Mouse (Mus musculus) cerebellum, postnatal 10 days (tissue): ENCODE measurements around the gene Tiam2.
"Not testable (repeated sequence)": the region's sequence is repeated elsewhere in the genome, so short reads cannot be mapped to it uniquely, and the experiment has no call there.

Experiments used
- DNase-seq, 2 experiments: peaks; one replicate each; pipeline ENCODE4 v3.0.0; 2021; ENCODE audit warnings: mixed read lengths in 2 of 2

Gene Tiam2

DNA sequence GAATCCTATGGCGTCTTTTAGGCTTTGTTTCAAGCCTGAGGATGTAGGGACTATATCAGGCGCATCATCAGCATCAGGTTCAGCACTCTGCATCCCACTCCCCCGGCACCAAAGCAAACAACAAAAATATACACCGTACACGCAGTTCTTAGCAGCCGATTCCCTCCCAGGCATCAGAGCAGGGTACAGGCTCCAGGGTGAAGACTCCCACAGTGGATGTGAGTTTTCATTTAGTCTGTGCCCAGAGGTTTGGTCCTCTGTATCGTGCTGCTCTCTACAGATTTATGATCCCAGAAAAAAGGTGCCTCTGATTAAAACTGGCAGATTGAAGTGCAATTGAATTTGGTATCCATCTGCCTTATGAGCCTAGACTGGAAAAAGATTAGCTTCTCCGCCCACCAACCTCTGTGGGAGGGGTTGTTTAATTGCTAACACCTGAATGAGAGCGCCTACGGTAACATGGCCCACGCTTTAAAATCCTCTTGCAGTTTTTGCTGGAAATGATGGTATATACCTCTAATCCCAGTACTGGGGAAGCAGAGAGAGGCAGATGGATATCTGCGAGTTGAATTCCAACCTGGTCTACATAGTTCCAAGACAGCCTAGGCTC, 19.0 kb downstream of the Tiam2 start:
- no peak for DNase-seq

DNA sequence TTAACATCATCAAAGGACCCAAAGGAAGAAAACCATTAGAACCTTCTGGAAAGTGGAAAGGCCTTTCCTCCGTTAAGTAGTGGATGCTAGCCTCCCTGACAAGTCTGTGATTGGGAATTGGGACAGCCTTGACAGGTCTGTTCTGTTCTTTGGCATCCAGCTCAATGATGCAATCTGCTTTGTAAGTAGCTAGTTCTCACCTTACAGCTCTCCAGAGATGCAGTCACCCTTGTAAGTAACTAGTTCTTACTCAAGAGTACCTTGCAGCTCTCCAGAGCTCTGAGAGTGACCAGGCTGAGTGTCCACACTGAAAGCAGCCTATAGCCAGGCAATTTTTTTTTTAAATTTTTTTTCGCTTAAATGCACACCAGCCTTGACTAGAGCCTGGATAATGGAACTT, 21.4 kb downstream of the Tiam2 start:
- DNase-seq, result no peak

DNA sequence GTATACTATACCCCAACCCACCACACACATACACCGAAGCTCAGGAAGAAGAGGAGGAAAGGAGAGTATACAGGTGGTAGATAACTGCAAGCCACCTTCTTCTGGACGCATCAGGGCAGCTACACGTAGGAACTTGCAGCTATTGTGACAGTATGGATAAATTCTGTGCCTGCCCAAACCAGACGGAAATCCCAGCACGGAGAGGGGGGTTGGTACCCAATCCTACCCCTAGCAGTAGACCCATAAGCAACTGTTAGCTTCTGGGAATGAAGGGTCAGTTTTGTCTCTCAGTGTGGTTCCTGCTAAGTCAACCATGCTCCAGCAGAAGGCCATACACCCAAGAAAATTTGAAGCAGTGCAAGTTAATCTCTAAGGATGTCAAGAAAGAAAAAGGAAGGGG, 23.0 kb downstream of the Tiam2 start:
- DNase-seq, result no peak

DNA sequence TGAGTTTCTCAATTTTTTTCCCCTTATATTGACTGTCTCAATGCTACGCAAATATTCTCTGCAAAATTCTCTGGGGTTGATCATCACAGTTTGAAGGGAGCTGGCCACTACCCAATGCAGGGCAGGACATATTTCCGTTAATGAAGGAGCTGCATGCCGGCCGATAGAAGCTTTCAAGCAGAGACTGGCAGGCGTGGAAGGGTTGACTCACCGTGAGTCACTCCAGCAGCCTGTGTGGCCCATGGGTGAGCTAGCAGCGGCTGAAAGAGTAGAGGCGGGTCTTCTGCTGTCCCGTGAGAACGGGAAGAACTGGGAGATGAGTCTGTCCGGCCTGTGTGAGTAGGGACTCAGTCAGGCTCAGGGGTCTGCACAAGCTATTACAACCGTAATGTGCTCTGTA, 23.6 kb downstream of the Tiam2 start:
- DNase-seq, result no peak

DNA sequence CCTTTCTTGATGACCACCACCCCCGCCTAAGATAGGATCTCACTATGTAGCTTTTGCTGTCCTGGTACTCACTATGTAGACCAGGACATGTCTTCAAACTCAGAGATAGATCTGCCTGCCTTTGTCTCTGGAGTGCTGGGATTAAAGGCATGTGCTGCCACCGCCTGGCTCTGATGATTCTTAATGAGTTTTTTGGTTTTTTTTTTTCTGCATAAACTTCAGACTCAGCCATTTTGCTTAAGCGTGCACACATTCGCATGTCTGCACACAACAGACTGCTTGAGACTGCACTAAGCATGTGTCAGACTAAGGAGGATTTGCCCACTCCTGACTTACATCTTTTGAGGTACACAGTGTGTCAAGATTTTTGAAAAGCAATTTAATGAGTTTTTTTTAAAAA, 24.0 kb downstream of the Tiam2 start:
- DNase-seq, result no peak

DNA sequence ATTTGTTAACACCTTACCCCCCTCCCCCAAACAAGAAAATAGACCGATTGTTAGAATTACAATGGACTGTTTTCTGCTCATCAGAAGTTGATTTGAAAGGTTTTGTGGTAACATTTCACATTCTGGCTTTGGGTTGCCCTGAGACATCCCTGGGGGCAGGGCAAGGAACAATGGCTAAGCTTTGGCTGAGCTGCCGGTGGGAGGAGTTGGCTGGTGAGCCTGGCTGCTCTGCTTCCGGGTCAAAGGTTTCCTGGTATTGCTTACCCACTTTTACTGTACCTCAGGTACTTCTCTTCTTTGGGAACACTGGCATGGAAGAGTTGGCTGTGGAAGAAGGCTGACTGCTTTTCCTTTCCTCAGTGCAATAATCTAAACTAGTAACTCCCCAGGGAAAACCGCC, 25.3 kb downstream of the Tiam2 start:
- DNase-seq, result no peak

DNA sequence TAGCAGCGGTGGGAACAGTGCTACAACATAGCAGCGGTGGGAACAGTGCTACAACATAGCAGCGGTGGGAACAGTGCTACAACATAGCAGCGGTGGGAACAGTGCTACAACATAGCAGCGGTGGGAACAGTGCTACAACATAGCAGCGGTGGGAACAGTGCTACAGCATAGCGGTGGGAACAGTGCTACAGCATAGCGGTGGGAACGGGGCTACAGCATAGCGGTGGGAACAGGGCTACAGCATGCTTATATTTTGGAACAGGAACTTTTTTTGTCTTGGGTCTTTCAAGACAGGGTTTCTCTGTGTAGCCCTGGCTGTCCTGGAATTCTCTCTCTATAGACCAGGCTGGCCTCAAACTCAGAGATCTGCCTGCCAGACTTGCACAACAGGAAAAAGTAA, 26.8 kb downstream of the Tiam2 start:
- not testable (repeated sequence) for DNase-seq

DNA sequence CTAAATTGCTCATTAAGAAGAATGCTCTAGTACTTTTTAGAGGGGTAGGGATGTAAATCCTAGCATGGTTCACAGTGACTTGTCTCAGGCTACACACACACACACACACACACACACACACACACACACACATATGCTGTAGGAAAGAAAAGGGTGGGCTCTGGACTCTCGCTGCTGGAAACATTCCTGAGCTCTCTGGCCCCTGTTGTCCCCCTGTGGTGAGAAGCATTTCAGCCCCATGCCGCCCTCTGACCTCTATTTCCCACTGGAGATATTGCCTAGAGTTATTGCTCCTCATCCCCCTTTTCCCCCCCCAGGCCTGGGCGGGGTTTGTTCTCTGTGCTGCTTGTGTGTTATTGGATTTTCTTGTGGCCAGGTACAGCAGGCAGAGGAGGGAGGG, 28.5 kb downstream of the Tiam2 start:
- DNase-seq, result no peak

DNA sequence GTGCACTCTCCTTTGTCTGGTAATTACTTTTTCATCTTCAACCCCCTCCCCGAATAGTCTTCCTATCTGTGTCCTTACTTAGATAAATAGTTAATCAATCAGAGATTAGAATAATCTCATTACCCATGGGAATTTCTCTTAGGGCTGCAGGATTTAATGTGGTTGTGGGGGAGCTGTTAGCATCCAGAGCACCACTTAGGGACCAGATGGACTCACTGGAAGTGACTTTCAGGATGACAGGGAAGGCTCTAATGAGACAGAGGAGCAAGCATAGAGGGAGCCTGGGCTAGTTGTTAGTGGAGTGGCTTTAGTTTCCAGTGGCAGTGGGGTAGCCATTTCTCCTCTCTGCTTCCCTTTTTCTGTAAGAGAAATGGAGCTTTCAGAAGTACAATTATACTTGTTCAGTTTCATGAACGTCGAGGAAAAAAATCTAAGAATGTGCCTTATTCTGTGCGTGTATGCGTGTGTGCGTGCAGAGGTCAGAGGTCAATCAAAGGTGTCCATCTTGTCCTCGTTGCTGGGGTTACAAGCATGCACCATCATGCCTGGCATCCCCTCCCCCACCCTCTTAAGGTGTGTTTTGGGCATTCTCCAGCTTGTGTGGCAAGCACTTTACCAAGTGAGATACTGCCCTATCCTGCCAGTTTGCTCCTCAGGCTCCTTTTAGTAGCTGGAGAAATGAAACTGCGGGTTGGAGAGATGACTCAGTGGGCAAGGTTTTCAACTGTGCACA, 30.4 kb downstream of the Tiam2 start:
- no peak for DNase-seq

DNA sequence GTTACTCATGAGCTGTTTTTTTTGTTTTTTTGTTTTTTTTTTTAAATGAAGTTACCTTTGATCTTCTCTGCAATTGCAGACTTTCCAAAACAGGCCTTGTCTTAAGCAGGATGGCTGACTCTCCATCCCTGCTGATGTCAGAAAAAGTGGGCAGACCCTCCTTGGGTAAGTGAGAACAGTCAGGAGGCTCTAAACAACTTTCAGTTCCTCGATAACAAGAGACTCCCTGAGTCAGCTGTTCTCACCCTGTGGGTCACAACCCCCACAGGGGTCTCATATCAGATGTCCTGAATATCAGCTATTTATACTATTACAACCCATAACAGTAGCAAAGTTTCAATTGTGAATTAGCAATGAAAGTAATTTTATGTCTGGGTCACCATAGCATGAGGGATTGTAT, 33.9 kb downstream of the Tiam2 start:
- DNase-seq, result no peak

DNA sequence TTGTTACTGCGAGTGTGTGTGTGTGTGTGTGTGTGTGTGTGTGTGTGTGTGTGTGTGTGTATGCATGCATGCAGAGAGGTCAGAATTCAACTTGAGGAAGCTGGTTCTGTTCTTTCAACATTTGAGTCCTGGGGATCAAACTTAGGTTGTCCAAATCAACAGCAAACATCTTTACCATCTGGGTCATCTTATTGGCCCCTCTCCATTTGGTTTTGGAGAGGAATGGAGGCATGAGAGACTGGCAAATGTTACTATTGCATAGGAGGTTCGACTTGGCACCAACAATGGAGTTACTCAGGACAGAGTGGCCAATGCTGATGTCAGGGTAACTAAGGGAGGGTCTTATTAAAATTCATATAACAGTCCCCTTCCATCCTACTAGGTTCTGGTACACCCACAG, 35.4 kb downstream of the Tiam2 start:
- DNase-seq, result no peak

DNA sequence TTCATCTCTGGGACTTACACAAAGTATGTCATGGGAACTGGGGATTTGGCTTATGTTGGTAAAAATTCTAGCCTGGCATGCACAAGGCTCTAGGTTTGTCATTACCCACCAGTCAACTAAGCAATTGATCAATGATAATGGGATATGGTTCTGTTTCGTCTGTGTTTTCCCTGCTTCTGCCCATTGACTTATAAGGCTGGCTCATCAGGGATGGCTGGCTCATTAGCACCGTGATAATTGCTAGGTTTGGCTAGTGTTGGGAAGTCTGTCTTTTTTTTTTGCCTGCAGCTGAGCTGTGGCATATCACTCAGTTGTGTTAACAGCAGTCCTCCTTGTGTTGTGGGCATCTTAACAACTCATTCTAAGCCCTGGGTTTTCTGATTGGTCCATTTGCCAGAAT, 36.8 kb downstream of the Tiam2 start:
- no peak for DNase-seq

DNA sequence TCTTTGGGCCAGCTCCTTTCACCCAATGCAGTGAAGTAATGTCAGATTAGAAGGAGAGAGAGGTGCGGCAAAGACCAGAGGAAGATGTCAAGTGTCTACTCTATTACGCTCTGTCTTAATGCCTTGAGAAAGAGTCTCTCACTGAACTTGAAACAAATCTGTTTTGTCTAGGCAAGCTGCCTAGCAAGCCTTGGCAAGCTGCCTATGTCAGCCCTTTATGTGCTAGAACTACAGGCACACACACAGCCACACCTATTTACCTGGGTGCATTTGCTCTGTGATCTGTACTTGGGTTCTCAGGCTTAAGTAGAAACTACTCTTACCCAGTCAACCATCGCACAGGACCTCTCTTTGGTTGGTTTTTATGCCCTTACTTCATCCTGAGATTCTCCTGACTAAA, 40.4 kb downstream of the Tiam2 start:
- peak; percentile 46 to 59 for DNase-seq

DNA sequence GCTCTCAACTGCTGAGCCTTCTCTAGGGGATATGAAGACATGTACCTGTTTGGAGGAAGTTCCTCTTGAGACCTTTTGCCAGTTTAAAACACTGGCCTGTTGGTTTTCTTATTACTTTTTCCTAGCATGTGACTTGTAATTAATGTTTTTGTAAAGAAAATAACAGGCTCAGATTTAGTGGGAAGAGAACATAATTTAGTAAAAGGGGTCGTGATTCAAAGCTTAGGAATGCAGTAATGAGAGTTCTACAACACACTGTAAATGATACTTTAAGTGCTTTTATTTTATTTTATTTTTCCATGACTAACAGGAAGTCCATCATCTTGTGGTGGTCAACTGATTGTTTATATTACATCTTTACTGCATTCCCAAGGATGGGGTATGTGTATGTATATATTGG, 42.0 kb downstream of the Tiam2 start:
- no peak for DNase-seq

DNA sequence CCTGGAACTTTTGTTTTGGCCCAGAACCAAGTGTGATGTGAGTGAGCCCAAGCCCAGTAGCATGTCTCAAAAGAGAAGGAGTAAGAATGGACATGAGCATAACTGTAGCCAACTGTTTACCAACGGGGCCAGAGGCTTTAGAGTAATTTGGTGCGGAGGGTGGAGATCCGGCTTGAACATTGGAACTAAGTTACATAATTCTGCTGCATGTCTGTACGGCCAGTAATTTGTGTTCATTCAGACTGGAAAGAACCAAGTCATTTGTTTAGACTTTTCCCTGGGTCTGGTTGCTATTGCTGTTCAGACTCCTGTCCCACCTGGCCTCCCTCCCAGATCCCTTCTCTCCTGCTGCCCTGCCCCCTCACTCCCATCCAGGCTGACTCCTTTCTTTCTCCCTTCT, 43.3 kb downstream of the Tiam2 start:
- peak; percentile 42 to 52 for DNase-seq

DNA sequence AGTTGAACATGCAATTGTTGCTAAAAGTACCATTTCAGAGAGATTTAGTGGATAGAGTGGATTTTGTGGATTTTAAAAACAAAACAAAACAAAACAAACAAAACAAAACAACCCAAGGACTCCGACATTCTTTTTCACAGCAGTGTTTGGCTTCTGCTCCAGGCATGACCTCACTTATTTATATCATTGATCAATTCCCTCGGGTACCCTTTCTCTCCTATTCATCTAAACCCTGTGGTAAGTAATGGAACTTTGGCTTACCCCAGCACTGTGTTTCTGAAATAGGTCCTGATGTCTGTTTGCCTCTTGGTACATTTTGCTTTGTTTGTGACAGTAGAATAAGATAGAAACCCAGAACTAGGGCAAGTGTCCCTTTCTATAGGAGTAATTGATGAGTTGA, 52.2 kb downstream of the Tiam2 start:
- no peak for DNase-seq

DNA sequence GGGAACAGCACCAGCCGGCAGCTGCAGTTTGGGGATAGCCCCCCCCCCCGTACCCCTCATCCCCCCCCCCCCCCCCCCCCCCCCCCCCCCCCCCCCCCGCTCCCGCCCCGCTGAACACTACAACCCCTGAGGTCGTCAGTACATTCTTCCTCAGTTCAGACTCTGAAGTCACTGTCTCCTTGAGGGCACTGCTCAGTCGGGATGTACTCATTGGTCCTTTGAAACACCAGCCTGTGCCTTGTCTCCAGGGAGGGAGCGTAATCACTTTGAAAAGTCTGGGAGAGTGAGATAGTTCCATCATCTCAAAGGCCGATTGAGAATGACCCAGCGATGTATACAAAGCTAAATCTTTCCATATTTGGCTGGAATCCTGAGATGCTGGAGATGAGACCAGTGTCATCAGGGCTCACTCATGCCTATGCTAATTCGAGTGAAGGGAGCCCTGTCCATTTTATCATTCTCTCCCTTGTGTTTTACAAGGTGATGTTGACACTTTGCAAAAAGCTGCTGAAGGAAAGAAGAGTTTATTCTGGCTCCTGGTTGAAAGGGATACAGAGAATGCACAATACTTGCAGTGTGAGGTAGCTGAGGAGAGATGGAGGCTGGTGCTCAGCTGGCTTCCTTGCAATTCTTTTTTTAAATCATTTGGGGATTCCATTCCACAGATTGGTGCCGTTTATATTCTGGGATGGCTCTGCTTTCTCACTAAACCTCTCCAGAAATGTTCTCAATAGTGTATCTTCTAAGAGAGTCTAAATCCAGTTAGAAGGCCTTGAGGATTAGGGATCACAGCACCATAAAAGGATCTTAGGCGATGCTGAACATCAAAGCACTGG, 53.6 kb downstream of the Tiam2 start:
- no peak for DNase-seq

DNA sequence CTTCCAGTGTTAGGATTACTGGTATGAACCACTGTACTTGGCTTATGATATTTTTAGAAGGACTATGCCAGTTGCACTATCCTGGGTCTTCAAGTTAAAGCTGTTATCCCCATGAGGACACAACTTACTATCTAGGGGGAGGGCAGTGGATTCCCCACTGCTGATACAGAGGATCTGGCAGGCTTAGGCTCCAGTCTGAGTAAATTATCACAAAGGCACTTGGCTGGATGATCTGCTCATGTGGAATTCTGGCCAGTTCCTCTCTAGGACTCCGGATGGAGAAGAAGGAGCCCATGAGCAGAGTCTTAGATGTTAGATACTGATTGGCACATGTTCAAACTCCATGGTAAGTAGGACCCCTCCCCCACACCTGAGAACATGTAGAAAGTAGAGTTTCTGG, 59.0 kb downstream of the Tiam2 start:
- DNase-seq, result no peak

DNA sequence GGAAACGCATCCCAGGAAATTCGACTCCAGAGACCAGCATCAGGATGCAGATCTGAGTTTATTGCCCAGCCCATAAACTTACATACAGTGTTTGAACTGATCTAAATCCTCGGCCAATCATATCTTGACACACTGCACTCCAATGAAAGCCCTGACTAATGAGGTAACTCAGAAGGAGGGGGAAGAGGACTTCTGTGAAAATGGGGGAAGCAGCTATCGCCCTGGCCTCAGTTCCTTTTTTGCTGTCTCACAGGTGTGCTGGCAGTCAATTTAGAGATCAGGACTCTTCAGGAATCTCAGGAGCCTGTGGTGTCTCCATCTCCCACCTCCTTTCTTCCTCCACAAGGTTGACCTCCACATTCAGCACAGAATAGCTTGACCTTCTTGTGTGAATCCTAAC, 61.4 kb downstream of the Tiam2 start:
- DNase-seq, result no peak

DNA sequence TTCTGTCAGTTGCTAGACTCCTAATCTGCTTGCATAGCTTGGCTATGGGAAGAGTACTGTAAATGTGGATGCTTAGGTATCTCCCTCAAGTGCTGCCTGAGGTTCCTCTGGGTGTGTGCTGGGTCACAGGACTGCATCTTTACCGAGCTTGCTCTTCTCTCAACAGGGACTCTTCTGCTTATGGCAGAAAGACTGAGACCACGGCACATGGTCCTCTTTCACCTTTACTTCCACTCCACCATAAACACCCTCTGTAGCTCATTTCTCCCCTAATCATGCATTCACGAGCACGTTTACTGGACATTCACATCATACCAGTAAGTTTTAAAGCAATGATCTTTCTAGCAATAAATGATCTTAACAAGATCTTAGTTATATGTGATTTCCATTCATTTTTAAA, 63.4 kb downstream of the Tiam2 start:
- no peak for DNase-seq

DNA sequence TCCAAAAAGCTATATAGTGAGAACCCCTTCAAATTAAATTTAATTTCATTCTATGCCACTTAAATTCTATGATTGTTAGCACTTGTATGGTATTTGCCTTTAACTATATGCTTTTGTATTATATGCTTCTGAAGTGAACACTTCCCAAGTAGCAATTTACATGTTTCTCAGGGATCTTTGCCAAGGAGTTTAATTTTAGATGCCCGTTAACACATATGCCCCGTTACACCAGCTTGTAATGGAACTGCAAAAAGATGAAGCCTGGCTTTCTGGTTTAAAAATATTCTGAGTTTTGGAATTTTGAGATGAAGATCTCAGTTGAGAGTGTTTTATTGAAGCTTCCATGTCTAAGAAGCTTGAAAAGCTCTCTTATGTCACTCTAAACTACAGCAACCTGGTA, 67.6 kb downstream of the Tiam2 start:
- no peak for DNase-seq

DNA sequence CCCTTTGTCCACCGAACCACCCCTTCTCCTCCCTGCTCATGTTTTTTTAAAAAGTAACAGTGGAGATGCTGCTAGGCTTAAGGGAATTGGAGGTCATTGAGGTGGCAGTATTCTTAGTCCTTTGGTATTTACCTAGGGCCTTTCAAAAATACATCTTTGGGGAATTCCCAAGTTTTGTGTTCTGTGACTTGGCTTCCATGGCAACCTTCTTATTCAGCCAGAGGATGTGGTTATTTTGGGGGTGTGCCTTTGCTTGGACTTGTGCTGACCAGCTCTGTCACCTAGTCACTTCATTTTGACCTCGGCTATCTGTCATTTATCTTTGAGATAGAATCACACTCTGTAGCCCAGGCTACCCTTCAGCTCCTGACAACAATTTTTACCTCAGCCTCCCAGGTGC, 68.6 kb downstream of the Tiam2 start:
- no peak for DNase-seq

DNA sequence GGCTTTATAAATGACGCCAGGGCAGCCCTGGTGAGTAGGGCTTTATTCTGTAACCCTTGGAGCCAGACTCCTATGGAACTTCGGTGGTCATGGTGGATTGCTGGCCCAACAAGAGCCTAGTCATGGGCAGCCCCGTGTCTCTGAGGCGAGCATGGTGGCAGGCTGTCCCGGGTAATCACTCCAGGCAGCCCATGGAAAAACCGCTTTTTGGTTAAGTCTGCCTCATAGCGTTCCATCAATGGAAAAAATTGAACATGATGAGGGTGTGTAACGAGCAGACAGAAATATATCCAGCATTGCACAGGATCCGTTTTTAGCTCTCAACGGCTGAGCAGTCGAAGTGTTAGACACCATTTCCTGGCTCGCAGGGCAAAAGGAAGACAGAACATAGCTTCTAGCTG, 70.5 kb downstream of the Tiam2 start:
- no peak for DNase-seq

DNA sequence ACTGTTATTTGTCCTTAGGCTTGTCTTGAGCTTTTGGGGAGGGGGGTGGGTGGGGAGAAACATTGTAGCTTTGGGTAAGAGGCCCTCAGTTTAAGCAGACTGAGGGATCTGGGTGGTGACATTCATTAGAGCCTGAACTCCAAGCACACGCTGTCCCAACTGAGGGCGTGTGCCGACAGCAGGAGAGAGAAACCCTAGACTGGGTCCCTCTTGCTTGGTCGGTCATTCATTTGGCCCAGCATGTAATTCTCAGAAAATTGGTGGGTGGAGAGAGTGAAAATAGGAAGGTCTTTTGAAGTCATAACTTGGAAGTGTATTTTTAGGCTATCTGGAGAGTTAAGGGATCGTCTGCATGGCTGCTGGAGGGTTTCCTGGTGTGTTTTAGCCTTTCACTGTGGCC, 71.5 kb downstream of the Tiam2 start:
- no peak for DNase-seq
